Mouse (Mus musculus) midbrain, embryonic 14.5 days (tissue): ENCODE results near the gene Habp2. TPM values are rescaled to one million over a fixed set of nuclear protein-coding genes. Genes with fewer than 3 reads are reported as not detected.

Experiments used
- ATAC-seq: fragments of 200-750 bp; cut with Nextera tagmentation; 2 replicates; pipeline ENCODE4 v1.8.0; 2017; ENCODE audit warnings: moderate number of reproducible peaks, moderate library complexity; ENCODE audit not compliant: low FRiP score, low TSS enrichment
- DNase-seq: peaks from one replicate; pipeline ENCODE4 v3.0.0-alpha.2; 2015
- H3K27ac ChIP-seq: fragments of 300-500 bp; sonication (generic); replicated peaks from 2 replicates; pipeline ENCODE4 v1.5.1; 2014; ENCODE audit warnings: mild to moderate bottlenecking, low read depth, low read length, moderate library complexity
- H3K27me3 ChIP-seq: fragments of 300-500 bp; sonication (generic); 2 replicates; pipeline ENCODE4 v1.6.1; 2014; ENCODE audit warnings: low read length, control low read depth, mixed read lengths; ENCODE audit not compliant: control insufficient read depth, insufficient read depth
- H3K36me3 ChIP-seq: fragments of 300-500 bp; sonication (generic); 2 replicates; pipeline ENCODE4 v1.6.1; 2014; ENCODE audit warnings: low read length, control low read depth; ENCODE audit not compliant: control insufficient read depth, insufficient read depth
- H3K4me1 ChIP-seq: fragments of 300-500 bp; sonication (generic); 2 replicates; pipeline ENCODE4 v1.6.1; 2014; ENCODE audit warnings: mild to moderate bottlenecking, antibody characterized with exemption, low read length, control low read depth; ENCODE audit not compliant: control insufficient read depth, insufficient read depth
- H3K4me2 ChIP-seq: fragments of 300-500 bp; sonication (generic); 2 replicates; pipeline ENCODE4 v1.6.1; 2014; ENCODE audit warnings: mild to moderate bottlenecking, low read length, moderate library complexity
- H3K4me3 ChIP-seq: fragments of 300-500 bp; sonication (generic); replicated peaks from 2 replicates; pipeline ENCODE4 v1.5.1; 2014; ENCODE audit warnings: low read depth, low read length
- H3K9ac ChIP-seq: fragments of 300-500 bp; sonication (generic); replicated peaks from 2 replicates; pipeline ENCODE4 v1.6.1; 2014; ENCODE audit warnings: mild to moderate bottlenecking, low read length, moderate library complexity
- H3K9me3 ChIP-seq: fragments of 300-500 bp; sonication (generic); 2 replicates; pipeline ENCODE4 v1.6.1; 2016; ENCODE audit warnings: low read length, control low read depth, mixed read lengths; ENCODE audit not compliant: control insufficient read depth
- WGBS: fragments of 180-500 bp; shearing (Covaris S2); extraction: QIAGEN DNeasy Blood & Tissue Kit; methylation state at CpG from one replicate; pipeline ENCODE4 v1.1.7; 2014; 5-methylcytosine and 5-hydroxymethylcytosine counted together
- polyA plus RNA-seq: library from polyadenylated mRNA; unstranded; fragments of >200 nt; fragmentation: Nextera tagmentation; extraction: Ambion mirVana; gene quantifications from 2 replicates; pipeline ENCODE4 v1.2.1, GENCODE M21; 2014

Habp2 gene
- polyA plus RNA-seq, 1 experiment from 2014 or later, result not detected

GRCm38 (mm10) chr19:56288436-56288835 is 1.5 kb downstream of the Habp2 start:
- H3K4me2 ChIP-seq, result no peak overlapping the region
- H3K4me1 ChIP-seq, result 0 out of 2 replicates have a peak, but pooled peaks cover 8% of the 10 kb centered on the region
- H3K9me3 ChIP-seq, result no peaks in the 10 kb centered on the region
- H3K4me3 ChIP-seq, result no peak overlapping the region
- DNase-seq (no peak), ATAC-seq (no peak)
- H3K27me3 ChIP-seq, result no peaks in the 10 kb centered on the region
- no peak overlapping the region for H3K9ac ChIP-seq
- WGBS, result 80% methylated on average over 4 of the region's 4 CpGs
- no peak overlapping the region for H3K27ac ChIP-seq
- no peaks in the 10 kb centered on the region for H3K36me3 ChIP-seq

- 0 out of 2 replicates have a peak, but pooled peaks cover 9% of the 10 kb centered on the region for H3K4me1 ChIP-seq
Observed at GRCm38 (mm10) chr19:56289642-56290041, 2.7 kb downstream of the Habp2 start.

GRCm38 (mm10) chr19:56291898-56292297 is 5.0 kb downstream of the Habp2 start:
- WGBS, result 47% methylated on average over 6 of the region's 6 CpGs
- no peaks in the 10 kb centered on the region for H3K9me3 ChIP-seq
- ATAC-seq (no peak; the same call in 1 of the 2 replicates), DNase-seq (peak; percentile 48)
- no peaks in the 10 kb centered on the region for H3K27me3 ChIP-seq
- peaks cover 12% of the 10 kb centered on the region; the same call in 1 of the 2 replicates for H3K4me1 ChIP-seq
- no peak overlapping the region for H3K9ac ChIP-seq
- no peak overlapping the region for H3K27ac ChIP-seq
- no peak overlapping the region for H3K4me2 ChIP-seq
- no peaks in the 10 kb centered on the region for H3K36me3 ChIP-seq
- no peak overlapping the region for H3K4me3 ChIP-seq

More at GRCm38 (mm10) chr19:56289642-56290041, 2.7 kb downstream of the Habp2 start:
- ATAC-seq (no peak), DNase-seq (no peak)
- no peak overlapping the region for H3K27ac ChIP-seq
- no peaks in the 10 kb centered on the region for H3K9me3 ChIP-seq
- no peak overlapping the region for H3K9ac ChIP-seq
- no peaks in the 10 kb centered on the region for H3K27me3 ChIP-seq
- 92% methylated on average over 8 of the region's 8 CpGs for WGBS
- H3K36me3 ChIP-seq, result no peaks in the 10 kb centered on the region
- no peak overlapping the region for H3K4me2 ChIP-seq
- no peak overlapping the region for H3K4me3 ChIP-seq

GRCm38 (mm10) chr19:56292335-56292734 is 5.4 kb downstream of the Habp2 start:
- Histone ChIP-seq H3K4me2 (no peak overlapping the region), H3K27ac (no peak overlapping the region), H3K9ac (no peak overlapping the region), H3K27me3 (no peaks in the 10 kb centered on the region), H3K36me3 (no peaks in the 10 kb centered on the region), H3K4me3 (no peak overlapping the region), H3K4me1 (peaks cover 12% of the 10 kb centered on the region; the same call in 1 of the 2 replicates), H3K9me3 (no peaks in the 10 kb centered on the region)
- WGBS, result 52% methylated on average over 9 of the region's 9 CpGs
- no peak for ATAC-seq
- DNase-seq, result peak; percentile 32

- H3K36me3 ChIP-seq, result no peaks in the 10 kb centered on the region
- ATAC-seq (peak; percentile 64; the same call in 1 of the 2 replicates), DNase-seq (peak; percentile 92)
- H3K9ac ChIP-seq, result no peak overlapping the region
- no peak overlapping the region for H3K4me2 ChIP-seq
- peak overlapping the region; percentile 21; the same call in 1 of the 2 replicates for H3K27ac ChIP-seq
- no peak overlapping the region for H3K4me3 ChIP-seq
- peaks cover 12% of the 10 kb centered on the region; the same call in 1 of the 2 replicates for H3K4me1 ChIP-seq
- no peaks in the 10 kb centered on the region for H3K9me3 ChIP-seq
- 37% methylated on average over 7 of the region's 7 CpGs for WGBS
- H3K27me3 ChIP-seq, result no peaks in the 10 kb centered on the region
Observed at GRCm38 (mm10) chr19:56294654-56295399, 7.9 kb downstream of the Habp2 start.

- H3K4me3 ChIP-seq, result no peak overlapping the region
- ATAC-seq, result no peak
Observed at GRCm38 (mm10) chr19:56296668-56297067, 9.7 kb downstream of the Habp2 start.

GRCm38 (mm10) chr19:56297264-56297663 is 10.3 kb downstream of the Habp2 start:
- H3K27me3 ChIP-seq, result no peaks in the 10 kb centered on the region
- no peak overlapping the region for H3K9ac ChIP-seq
- H3K4me2 ChIP-seq, result no peak overlapping the region
- peaks cover 8% of the 10 kb centered on the region; the same call in 1 of the 2 replicates for H3K4me1 ChIP-seq
- no peaks in the 10 kb centered on the region for H3K9me3 ChIP-seq
- H3K4me3 ChIP-seq, result no peak overlapping the region
- ATAC-seq (no peak), DNase-seq (no peak)
- no peaks in the 10 kb centered on the region for H3K36me3 ChIP-seq
- H3K27ac ChIP-seq, result no peak overlapping the region
- WGBS, result 66% methylated on average over 3 of the region's 3 CpGs

More at GRCm38 (mm10) chr19:56296668-56297067, 9.7 kb downstream of the Habp2 start:
- Histone ChIP-seq H3K4me2 (no peak overlapping the region), H3K27ac (no peak overlapping the region), H3K27me3 (no peaks in the 10 kb centered on the region), H3K9me3 (no peaks in the 10 kb centered on the region), H3K9ac (no peak overlapping the region), H3K36me3 (no peaks in the 10 kb centered on the region), H3K4me1 (peaks cover 8% of the 10 kb centered on the region; the same call in 1 of the 2 replicates)
- no peak for DNase-seq
- WGBS, result 50% methylated on average over 9 of the region's 9 CpGs

- Histone ChIP-seq H3K4me1 (no peaks in the 10 kb centered on the region), H3K9ac (no peak overlapping the region), H3K4me2 (no peak overlapping the region), H3K27me3 (no peaks in the 10 kb centered on the region), H3K27ac (no peak overlapping the region), H3K36me3 (no peaks in the 10 kb centered on the region), H3K9me3 (no peaks in the 10 kb centered on the region), H3K4me3 (no peak overlapping the region)
- 81% methylated on average over 11 of the region's 11 CpGs for WGBS
- DNase-seq (no peak), ATAC-seq (no peak)
Observed at GRCm38 (mm10) chr19:56300835-56301234, 13.9 kb downstream of the Habp2 start.

- H3K36me3 ChIP-seq, result no peaks in the 10 kb centered on the region
- no peak overlapping the region for H3K27ac ChIP-seq
- H3K4me2 ChIP-seq, result no peak overlapping the region
- no peaks in the 10 kb centered on the region for H3K27me3 ChIP-seq
- no peak overlapping the region for H3K4me3 ChIP-seq
- 84% methylated on average over 3 of the region's 3 CpGs for WGBS
- DNase-seq (no peak), ATAC-seq (no peak)
- H3K9ac ChIP-seq, result no peak overlapping the region
- H3K9me3 ChIP-seq, result no peaks in the 10 kb centered on the region
- H3K4me1 ChIP-seq, result peaks cover 9% of the 10 kb centered on the region
Observed at GRCm38 (mm10) chr19:56316531-56316930, 29.6 kb downstream of the Habp2 start.
